Mouse (Mus musculus) left cerebral cortex, postnatal 14 days (tissue): Measurements from ENCODE around the gene Xylt1. TPM values are rescaled to one million over a fixed set of nuclear protein-coding genes. Genes with fewer than 3 reads are reported as not detected.

Experiments
- DNase-seq, 2 experiments: peaks; one replicate each; pipeline ENCODE4 v3.0.0; 2021 to 2022; ENCODE audit warnings: low spot score in 2 of 2, mixed read lengths in 1 of 2
- intact Hi-C: fragments of 180-260 bp; cut with DNase I; formaldehyde crosslinking; loops from one replicate; pipeline ENCODE4 v1.15.1; 2025
- total RNA-seq, 2 experiments: library from RNA; stranded (reverse); gene quantifications; 2 replicates each; pipeline ENCODE4 v1.2.3; 2021

The Xylt1 gene
- total RNA-seq, 2 experiments from 2014 or later, result 52.9 to 53.8 TPM

DNA sequence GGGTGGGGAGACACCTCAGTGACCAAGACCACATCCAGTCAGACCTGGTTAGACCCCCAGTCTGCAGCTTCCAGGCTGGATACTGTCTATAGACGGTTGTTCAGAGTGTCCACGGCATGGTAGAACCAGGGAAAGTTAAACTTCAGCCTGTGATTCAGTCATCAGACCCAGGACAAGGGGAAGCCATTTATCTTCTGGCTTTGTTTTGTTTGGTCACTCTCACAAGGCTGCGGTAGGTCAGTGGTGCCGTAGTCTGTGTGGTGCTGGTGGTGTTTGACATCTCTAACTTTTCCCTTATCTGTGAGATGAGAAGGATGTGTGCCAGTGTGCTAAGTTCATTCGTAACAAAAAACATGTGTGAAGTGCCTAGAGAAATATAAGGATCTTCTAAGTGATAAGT, 152.4 kb downstream of the Xylt1 start:
- intact Hi-C loops, result no loop called here
- no peak for DNase-seq

- no peak for DNase-seq
- intact Hi-C loops, result no loop called here
These were observed 159.2 kb downstream of the Xylt1 start for GRCm38 (mm10) chr7:117539931-117540330.

- intact Hi-C loops, result no loop called here
- no peak for DNase-seq
These were observed 159.6 kb downstream of the Xylt1 start for GRCm38 (mm10) chr7:117540413-117540812.

GRCm38 (mm10) chr7:117541056-117541455, 160.3 kb downstream of the Xylt1 start:
- intact Hi-C loops, result no loop called here
- DNase-seq, result no peak

- DNase-seq, result no peak
- intact Hi-C loops, result no loop called here
These were observed 160.9 kb downstream of the Xylt1 start for GRCm38 (mm10) chr7:117541681-117542080.

GRCm38 (mm10) chr7:117543041-117543440, 162.3 kb downstream of the Xylt1 start:
- intact Hi-C loops, result no loop called here
- no peak for DNase-seq

- no peak for DNase-seq
- intact Hi-C loops, result no loop called here
These were observed 163.3 kb downstream of the Xylt1 start for GRCm38 (mm10) chr7:117544126-117544525.

GRCm38 (mm10) chr7:117548301-117548700, 167.5 kb downstream of the Xylt1 start:
- intact Hi-C loops, result no loop called here

DNA sequence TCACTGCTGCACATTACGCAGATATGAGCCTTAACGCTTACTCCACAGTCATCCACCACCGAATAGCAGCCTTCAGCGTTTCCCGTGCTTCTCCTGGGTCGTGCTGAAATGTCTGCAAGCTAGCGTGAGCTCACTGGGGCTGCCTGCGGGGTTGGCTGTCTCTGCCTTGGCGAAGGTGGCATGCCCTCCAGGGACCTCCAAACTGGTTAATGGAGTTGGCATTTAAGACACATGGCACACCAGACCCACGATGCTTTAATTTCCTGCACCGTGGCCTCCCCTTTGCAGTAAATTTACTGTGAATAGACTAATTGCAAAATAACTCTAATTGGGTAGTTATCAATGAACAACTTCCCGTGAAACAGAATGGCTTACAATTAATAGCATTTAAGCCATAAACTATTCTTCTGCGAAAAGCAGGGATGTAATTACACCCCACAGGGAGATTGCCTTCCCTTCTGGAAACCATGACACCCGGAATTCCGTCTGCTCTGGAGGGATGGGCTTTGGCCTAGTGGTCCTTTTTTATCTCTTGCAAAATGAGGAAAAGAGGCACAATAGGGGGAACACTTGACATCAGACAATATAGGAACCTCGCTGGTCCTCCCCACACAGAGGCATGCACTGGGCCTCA, 170.3 kb downstream of the Xylt1 start:
- DNase-seq, result no peak
- intact Hi-C loops, result loop anchor here (5.0 kb wide), 1 partner anchor 169 kb away; the partner anchor contains the start of gene Xylt1

More at GRCm38 (mm10) chr7:117548301-117548700, 167.5 kb downstream of the Xylt1 start:
- no peak for DNase-seq

DNA sequence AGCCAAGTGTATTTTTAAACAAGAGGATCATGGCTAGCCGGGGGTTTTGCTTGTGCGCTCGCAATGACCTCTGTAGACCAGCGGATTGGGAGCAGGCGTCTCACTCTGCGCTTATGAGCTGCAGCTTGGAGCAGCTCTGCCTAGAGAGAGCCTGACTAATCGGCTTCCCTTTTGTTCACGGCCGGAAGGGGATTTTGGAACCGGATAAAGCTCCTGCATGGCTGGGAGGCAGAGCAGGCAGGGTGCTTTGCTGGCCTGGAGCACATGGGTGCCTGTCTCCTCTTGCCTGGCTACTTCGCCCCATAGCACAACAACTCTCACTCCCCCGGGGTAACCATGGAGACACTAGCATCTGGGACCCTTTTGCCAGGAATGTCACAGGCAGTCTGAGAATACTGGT, 172.4 kb downstream of the Xylt1 start:
- DNase-seq, result no peak
- intact Hi-C loops, result loop anchor here (5.0 kb wide), 1 partner anchor 171 kb away; the partner anchor contains the start of gene Xylt1

- intact Hi-C loops, result no loop called here
- DNase-seq, result no peak
These were observed 175.0 kb downstream of the Xylt1 start for GRCm38 (mm10) chr7:117555735-117556134.

- no peak for DNase-seq
- intact Hi-C loops, result no loop called here
These were observed 177.4 kb downstream of the Xylt1 start for GRCm38 (mm10) chr7:117558166-117558565.

DNA sequence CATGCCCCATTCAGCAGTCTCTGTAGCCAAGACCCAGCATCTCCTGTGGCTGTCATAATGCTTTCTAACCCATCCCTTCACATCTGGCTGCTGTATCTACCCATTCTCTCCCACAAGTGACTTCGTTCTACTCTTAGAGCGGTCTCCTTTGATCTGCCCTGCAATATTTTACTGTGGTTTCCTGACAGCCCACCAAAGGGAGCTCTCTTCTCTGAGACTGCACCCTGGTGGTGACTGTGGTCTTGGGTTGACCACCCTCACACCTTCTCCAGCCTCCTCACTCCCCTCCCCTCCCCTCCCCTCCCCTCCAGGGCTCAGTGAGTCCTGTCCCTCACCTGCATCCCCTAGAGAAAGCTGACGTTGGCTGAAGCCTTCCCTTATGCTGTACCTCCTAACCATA, 178.3 kb downstream of the Xylt1 start:
- intact Hi-C loops, result no loop called here
- no peak for DNase-seq

- intact Hi-C loops, result no loop called here
- DNase-seq, result peak in 1 of 2 experiments; percentile 26
These were observed 183.2 kb downstream of the Xylt1 start for GRCm38 (mm10) chr7:117563939-117564499.

DNA sequence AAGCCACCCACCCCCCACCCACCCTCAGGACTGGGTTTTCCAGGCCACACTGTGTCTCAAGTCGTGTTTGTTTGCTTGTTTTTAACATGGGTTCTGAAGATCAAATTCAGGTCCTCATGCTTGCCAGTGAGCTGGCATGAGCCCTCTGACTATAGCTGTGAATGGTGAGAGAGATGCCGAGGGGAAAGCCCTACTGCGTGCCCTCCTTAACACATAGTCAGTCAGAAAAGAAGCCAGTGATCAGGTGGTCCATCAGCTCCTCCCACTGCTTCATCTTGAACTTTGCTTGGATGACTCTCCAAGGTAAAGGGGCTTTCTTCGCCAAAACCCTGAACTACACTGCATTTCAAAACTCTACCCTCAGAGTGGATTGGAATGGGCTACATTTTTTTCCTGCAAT, 183.8 kb downstream of the Xylt1 start:
- no peak for DNase-seq
- intact Hi-C loops, result no loop called here

DNA sequence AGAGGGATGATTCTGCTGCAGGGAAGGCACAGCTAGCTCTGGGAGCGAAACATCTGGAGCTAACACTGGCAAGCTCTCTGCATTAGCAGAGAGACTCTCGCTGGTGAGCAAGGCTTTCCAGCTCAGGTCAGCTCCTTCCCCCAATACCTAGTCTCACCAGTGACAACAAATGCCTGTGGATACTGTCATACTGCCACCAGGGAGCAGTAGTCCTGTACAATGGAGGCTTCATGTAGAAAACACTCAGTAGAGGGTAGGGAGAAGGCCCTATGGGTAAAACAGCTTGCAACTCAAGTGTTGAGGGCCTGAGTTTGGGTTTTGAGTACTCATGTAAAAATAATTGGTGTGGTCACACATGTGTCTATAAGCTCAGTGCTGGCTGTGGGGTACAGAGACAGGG, 185.3 kb downstream of the Xylt1 start:
- intact Hi-C loops, result no loop called here
- no peak for DNase-seq

DNA sequence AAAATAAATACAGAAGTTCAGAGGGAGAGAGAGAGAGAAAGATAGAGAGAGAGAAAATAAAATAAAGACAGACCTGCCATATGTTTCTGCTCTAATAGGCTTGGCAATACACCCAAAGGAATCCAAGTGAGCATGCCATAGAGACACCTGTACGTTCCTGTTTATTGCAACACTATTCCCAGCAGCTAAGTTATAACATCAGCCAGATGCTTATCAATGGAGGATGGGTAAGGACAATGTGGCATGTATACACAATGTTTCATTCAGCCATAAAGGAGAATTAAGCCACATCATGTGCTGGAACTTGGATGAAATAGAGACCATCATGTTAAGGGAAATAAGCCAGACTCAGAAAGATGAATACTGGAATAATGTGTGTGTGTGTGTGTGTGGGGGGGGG, 186.1 kb downstream of the Xylt1 start:
- intact Hi-C loops, result no loop called here
- DNase-seq, result no peak

DNA sequence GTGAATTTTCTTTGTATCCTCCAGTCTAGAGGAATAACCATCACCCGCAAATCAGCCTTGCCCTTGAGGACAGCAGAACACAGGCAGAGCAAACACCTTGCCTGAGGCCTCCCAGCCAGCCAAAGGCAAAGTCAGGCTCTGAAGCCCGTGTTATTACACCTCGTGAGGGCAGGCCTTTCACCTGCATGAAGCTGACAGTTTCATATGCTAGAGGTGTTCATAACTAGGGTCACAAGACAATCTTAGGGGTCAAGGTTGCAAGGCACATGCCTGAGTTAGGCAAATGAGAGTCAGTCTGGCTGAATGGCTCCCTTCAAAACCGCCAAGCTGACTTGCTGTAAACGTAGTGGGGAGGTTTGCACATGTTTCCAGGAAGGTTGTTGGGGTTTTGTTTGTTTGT, 186.5 kb downstream of the Xylt1 start:
- DNase-seq, result no peak
- intact Hi-C loops, result no loop called here

DNA sequence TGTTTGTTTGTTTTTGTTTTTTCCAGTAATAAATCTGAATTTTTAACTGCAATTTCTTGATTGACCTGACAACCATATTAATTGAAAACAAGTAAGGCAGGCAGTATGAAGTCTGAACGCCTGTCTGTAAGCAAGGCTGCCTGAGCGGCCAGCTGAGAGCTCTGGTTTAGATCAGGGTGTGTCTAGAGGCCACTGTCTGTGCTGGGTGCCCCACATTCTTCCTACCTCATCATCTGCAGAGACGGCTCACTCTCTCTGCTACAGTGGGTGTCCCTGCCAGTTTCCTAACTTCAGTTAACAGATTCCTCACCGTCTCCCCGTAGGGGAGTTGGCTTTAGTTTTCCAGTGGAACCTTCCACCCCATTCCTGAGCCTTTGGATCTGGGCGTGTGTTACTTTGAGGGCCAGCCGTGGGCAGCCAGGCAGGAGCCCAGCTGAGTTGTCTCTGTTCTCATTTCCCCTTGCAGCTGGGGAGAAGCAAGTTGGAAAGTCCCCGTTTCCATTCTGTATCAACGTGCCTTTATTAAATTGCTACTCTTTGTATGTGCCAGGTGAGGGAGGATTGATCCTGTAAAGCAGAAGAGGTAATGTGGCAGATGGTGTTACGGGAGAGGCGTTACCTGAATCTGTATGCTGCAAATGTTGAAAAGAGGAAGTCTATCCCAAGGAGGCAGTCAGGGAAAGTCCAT, 187.0 kb downstream of the Xylt1 start:
- DNase-seq, result no peak
- intact Hi-C loops, result no loop called here

DNA sequence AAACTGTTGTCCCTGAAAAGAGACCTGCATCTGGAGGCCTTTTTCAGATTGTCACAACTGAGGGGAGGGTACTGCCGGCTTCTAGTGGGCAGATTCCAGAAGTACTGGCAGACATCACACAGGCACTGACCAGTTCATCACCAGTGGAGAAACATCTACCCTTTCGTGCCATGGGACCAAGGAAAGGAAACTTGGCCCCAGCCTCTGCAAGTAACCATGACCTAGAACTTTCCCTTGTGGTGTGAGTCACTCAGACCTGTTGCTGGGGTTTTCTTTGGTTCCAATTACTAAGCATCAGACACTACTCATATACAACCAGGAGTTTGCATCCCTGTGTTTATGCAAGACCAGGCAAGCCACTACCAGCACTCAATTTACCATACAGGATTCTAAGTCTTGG, 190.4 kb downstream of the Xylt1 start:
- no peak for DNase-seq
- intact Hi-C loops, result no loop called here

- intact Hi-C loops, result no loop called here
- DNase-seq, result no peak
These were observed 190.9 kb downstream of the Xylt1 start for GRCm38 (mm10) chr7:117571713-117572112.
